Mouse (Mus musculus) kidney, postnatal 0 days (tissue): Measurements from ENCODE around the gene Lrrc73. TPM values are rescaled to one million over a fixed set of nuclear protein-coding genes. Genes with fewer than 3 reads are reported as not detected.

Experiments
- ATAC-seq: fragments of 200-750 bp; cut with Nextera tagmentation; replicated peaks from 2 replicates; pipeline ENCODE4 v1.8.0; 2017; ENCODE audit warnings: low read depth, moderate number of reproducible peaks, moderate TSS enrichment, moderate library complexity; ENCODE audit not compliant: low FRiP score
- DNase-seq: peaks from one replicate; pipeline ENCODE4 v3.0.0-alpha.2; 2016; ENCODE audit warnings: low spot score
- H3K27ac ChIP-seq: fragments of 300-500 bp; sonication (generic); 2 replicates; pipeline ENCODE4 v1.5.1; 2014; ENCODE audit warnings: mild to moderate bottlenecking
- H3K27me3 ChIP-seq: fragments of 300-500 bp; sonication (generic); 2 replicates; pipeline ENCODE4 v1.6.1; 2014; ENCODE audit warnings: low read length, mixed read lengths; ENCODE audit not compliant: insufficient read depth
- H3K36me3 ChIP-seq: fragments of 300-500 bp; sonication (generic); 2 replicates; pipeline ENCODE4 v1.6.1; 2014; ENCODE audit warnings: low read length, mixed read lengths; ENCODE audit not compliant: insufficient read depth
- H3K4me1 ChIP-seq: fragments of 300-500 bp; sonication (generic); replicated peaks from 2 replicates; pipeline ENCODE4 v1.6.1; 2014; ENCODE audit warnings: antibody characterized with exemption, low read length, mixed read lengths; ENCODE audit not compliant: insufficient read depth
- H3K4me2 ChIP-seq: fragments of 300-500 bp; sonication (generic); 2 replicates; pipeline ENCODE4 v1.6.1; 2014; ENCODE audit warnings: mild to moderate bottlenecking, low read length, moderate library complexity, mixed read lengths
- H3K4me3 ChIP-seq: fragments of 300-500 bp; sonication (generic); replicated peaks from 2 replicates; pipeline ENCODE4 v1.5.1; 2014; ENCODE audit warnings: low read depth, low read length
- H3K9ac ChIP-seq: fragments of 300-500 bp; sonication (generic); 2 replicates; pipeline ENCODE4 v1.6.1; 2014; ENCODE audit warnings: low read depth, low read length
- H3K9me3 ChIP-seq: fragments of 300-500 bp; sonication (generic); replicated peaks from 2 replicates; pipeline ENCODE4 v1.6.1; 2016; ENCODE audit warnings: low read length, inconsistent platforms, mixed read lengths
- CTCF ChIP-seq: IDR thresholded peaks from 2 replicates; pipeline ENCODE4 v1.5.1; 2016; ENCODE audit warnings: antibody characterized with exemption, low read depth, mild to moderate bottlenecking, moderate library complexity
- WGBS: fragments of 180-500 bp; shearing (Covaris S2); extraction: QIAGEN DNeasy Blood & Tissue Kit; methylation state at CpG from one replicate; pipeline ENCODE4 v1.1.7; 2014; 5-methylcytosine and 5-hydroxymethylcytosine counted together
- polyA plus RNA-seq: library from polyadenylated mRNA; unstranded; fragments of >200 nt; fragmentation: Nextera tagmentation; extraction: Ambion mirVana; gene quantifications from 2 replicates; pipeline ENCODE4 v1.2.1, GENCODE M21; 2015

Gene Lrrc73
- polyA plus RNA-seq, 1 experiment from 2014 or later, result 0.91 TPM

GRCm38 (mm10) chr17:46247512-46248188 is 5.7 kb upstream of the Lrrc73 start, which contains the start of the genes Polr1c and Yipf3:
Polr1c (minus strand) TSS chr17:46248054.
Yipf3 (plus strand) TSS chr17:46248080.
- Histone ChIP-seq H3K36me3 (peaks cover 46% of the 10 kb centered on the region), H3K27ac (peak within 1 kb of the TSS; percentile 91), H3K4me3 (peak within 1 kb of the TSS; percentile 94), H3K4me1 (peaks cover 17% of the 10 kb centered on the region; the same call in 1 of the 2 replicates), H3K27me3 (no peaks in the 10 kb centered on the region), H3K9ac (peak within 1 kb of the TSS; percentile 98), H3K9me3 (no peaks in the 10 kb centered on the region), H3K4me2 (peak within 1 kb of the TSS; percentile 90)
- ATAC-seq (peak; percentile 88), DNase-seq (peak; percentile 97)
- no peak for TF ChIP-seq CTCF
- WGBS, result under 1% methylated on average over 53 of the region's 53 CpGs

DNA sequence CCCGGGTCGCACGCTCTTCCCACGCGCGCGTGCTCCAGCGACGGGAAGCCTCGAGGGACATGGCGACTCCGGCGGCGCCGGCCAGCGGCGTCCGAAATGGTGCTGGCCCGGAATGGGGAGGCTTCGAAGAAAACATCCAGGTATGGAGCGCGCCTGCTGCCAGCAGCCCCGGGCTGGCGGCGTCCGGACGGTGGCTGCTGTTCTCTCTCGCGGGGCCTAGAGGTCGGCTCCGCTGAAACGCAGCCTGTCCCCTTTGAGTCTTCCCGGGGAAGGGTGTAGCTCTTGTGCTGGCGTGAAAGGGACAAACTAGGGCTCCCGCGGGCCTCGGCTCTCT is 5.2 kb upstream of the Lrrc73 start:
- Histone ChIP-seq H3K9ac (peak overlapping the region; percentile 98), H3K27me3 (no peaks in the 10 kb centered on the region), H3K36me3 (peaks cover 41% of the 10 kb centered on the region), H3K4me2 (peak overlapping the region; percentile 90), H3K4me3 (peak overlapping the region; percentile 94), H3K27ac (peak overlapping the region; percentile 91), H3K9me3 (no peaks in the 10 kb centered on the region), H3K4me1 (peaks cover 18% of the 10 kb centered on the region; the same call in 1 of the 2 replicates)
- no peak for DNase-seq
- peak; percentile 37 for ATAC-seq
- TF ChIP-seq CTCF, result no peak
- WGBS, result under 1% methylated on average over 37 of the region's 37 CpGs

DNA sequence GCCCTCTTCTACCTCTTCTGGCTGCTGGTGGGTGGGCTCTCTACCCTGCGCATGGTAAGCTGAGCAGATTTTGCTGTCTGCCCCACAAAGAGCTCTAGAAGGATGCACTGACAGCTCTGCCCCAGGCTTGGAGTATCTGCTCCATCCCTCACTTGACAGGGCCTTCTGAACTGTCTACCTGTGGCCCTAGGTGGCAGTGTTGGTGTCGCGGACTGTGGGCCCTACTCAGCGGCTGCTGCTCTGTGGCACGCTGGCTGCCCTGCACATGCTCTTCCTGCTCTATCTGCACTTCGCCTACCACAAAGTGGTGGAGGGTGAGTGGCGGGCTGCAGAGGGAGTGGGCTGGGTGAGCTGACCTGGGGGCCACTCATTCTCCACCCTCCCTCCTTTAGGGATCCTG is 2.2 kb upstream of the Lrrc73 start:
- ATAC-seq (no peak), DNase-seq (no peak)
- no peak overlapping the region for H3K4me3 ChIP-seq
- no peaks in the 10 kb centered on the region for H3K9me3 ChIP-seq
- H3K27me3 ChIP-seq, result 0 out of 2 replicates have a peak, but pooled peaks cover 5% of the 10 kb centered on the region
- H3K4me2 ChIP-seq, result no peak overlapping the region
- peak; percentile 15; the same call in 1 of the 2 replicates for TF ChIP-seq CTCF
- WGBS, result 79% methylated on average over 7 of the region's 7 CpGs
- H3K9ac ChIP-seq, result no peak overlapping the region
- H3K4me1 ChIP-seq, result peaks cover 26% of the 10 kb centered on the region; the same call in 1 of the 2 replicates
- no peak overlapping the region for H3K27ac ChIP-seq
- H3K36me3 ChIP-seq, result peaks cover 20% of the 10 kb centered on the region

DNA sequence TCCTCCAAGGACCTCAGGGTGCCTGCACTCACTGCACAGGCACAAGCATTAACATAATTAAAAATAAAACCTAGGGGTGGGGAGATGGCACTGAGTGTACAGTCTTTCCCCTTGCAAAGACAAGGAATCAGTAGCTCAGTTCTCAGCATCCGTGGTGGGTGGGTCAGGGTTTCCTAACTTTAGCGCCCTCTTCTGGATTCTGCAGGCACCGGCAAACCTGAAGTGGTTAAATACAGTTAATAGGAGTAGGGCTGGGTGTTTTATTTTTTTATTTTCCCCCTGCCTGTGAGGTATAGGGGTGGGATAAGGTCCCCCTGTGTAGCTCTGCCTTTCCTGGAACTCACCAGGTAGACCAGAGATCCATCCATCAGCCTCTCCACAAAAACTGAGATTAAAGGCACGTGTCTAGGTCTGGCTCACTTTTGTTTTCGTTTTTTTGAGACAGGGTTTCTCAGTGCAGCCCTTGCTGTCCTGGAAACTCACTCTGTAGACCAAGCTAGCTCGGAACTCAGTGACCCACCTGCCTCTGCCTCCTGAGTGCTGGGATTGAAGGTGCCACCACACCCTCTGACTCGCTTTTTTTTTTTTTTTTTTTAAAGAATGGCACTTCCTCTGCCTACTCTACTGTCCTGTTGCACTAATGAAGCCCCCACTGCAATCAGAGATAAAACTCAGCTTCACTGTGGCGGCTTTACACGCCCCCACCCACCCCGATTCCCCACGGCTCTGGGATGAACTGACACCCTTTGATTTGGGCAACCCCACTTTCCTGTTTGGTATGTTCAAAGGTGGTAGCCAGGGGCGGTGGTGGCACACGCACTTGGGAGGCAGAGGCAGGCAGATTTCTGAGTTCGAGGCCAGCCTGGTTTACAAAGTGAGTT is 520 bp upstream of the Lrrc73 start:
- WGBS, result 61% methylated on average over 14 of the region's 14 CpGs
- 0 out of 2 replicates have a peak overlapping the region, but pooled peaks have one; percentile 62 for H3K9ac ChIP-seq
- H3K9me3 ChIP-seq, result no peaks in the 10 kb centered on the region
- ATAC-seq (no peak), DNase-seq (peak; percentile 70)
- H3K27ac ChIP-seq, result no peak overlapping the region
- H3K4me2 ChIP-seq, result peak overlapping the region; percentile 100
- H3K36me3 ChIP-seq, result peaks cover 22% of the 10 kb centered on the region
- peak; percentile 66 for TF ChIP-seq CTCF
- peak overlapping the region; percentile 68 for H3K4me3 ChIP-seq
- H3K27me3 ChIP-seq, result 0 out of 2 replicates have a peak, but pooled peaks cover 5% of the 10 kb centered on the region
- H3K4me1 ChIP-seq, result peaks cover 18% of the 10 kb centered on the region; the same call in 1 of the 2 replicates

DNA sequence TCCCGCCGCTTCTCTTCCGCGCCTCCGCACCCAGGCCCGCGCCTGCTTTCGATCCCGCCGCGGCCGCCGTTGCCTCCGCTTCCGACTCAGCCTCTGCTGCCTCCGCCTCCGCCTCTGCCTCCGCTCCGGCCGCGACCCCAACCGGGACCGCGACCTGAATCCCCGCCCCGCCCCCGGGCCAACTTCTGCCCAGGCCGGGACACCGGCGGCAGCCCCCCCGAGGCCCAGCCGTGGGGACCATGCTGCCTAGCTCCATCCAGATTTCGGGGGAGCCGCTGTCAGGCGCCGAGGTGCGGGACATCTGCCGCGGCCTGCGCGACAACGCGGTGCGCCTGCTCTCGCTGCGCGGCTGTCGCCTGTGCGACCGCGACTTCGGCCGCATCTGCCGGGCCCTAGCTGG is 775 bp downstream of the Lrrc73 start:
- no peak overlapping the region for H3K27ac ChIP-seq
- H3K9me3 ChIP-seq, result no peaks in the 10 kb centered on the region
- DNase-seq, result no peak
- under 1% methylated on average over 48 of the region's 54 CpGs for WGBS
- TF ChIP-seq CTCF, result no peak
- peak overlapping the region; percentile 100 for H3K4me2 ChIP-seq
- peak overlapping the region; percentile 62 for H3K9ac ChIP-seq
- H3K27me3 ChIP-seq, result 0 out of 2 replicates have a peak, but pooled peaks cover 5% of the 10 kb centered on the region
- H3K36me3 ChIP-seq, result peaks cover 29% of the 10 kb centered on the region
- ATAC-seq, result peak; percentile 8; the same call in 1 of the 2 replicates
- H3K4me1 ChIP-seq, result 0 out of 2 replicates have a peak, but pooled peaks cover 13% of the 10 kb centered on the region
- peak overlapping the region; percentile 68 for H3K4me3 ChIP-seq

GRCm38 (mm10) chr17:46255147-46255546 is 1.8 kb downstream of the Lrrc73 start:
- no peak for ATAC-seq
- Histone ChIP-seq H3K36me3 (peaks cover 35% of the 10 kb centered on the region), H3K9me3 (no peaks in the 10 kb centered on the region), H3K4me2 (no peak overlapping the region), H3K9ac (no peak overlapping the region), H3K27me3 (0 out of 2 replicates have a peak, but pooled peaks cover 5% of the 10 kb centered on the region), H3K27ac (no peak overlapping the region), H3K4me1 (0 out of 2 replicates have a peak, but pooled peaks cover 9% of the 10 kb centered on the region), H3K4me3 (no peak overlapping the region)
- WGBS, result 23% methylated on average over 6 of the region's 6 CpGs
- TF ChIP-seq CTCF, result no peak
- no peak for DNase-seq
